Mouse (Mus musculus): Measurements from ENCODE around the gene Washc4. TPM values are rescaled to one million over a fixed set of nuclear protein-coding genes. Genes with fewer than 3 reads are reported as not detected.

Washc4 gene
- 14.0 and 15.9 TPM in 2 replicates for polyA plus RNA-seq (2012; rRNA removed)

GRCm38 (mm10) chr10:83543439-83544102 is at the start of gene Washc4:
TSS of gene Washc4 (plus strand) at chr10:83543752.

DNA sequence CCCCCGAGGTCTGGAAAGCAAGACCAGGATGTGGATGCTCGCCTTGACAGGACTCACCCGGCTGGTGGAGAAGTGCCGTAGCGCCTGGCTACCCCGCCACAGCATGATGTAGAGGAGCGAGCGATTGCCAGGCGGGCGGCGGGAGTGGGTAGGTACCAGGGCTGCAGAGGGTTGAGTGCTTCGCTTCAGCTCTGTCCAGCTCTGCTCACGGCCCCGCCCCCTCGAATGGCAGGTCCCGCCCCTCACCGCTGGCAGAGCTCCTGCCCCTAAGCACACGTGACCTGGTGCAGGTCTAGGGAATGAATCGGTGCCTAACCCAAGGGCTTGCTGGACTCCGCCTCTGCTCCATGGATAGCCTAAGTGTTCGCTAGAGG is 9.7 kb upstream of the Washc4 start, which contains the start of gene Aldh1l2:
Gene Aldh1l2, minus strand, starts transcription at position 231 of the 374 bp plus-strand sequence.

Other genes starting within 250 kb of the Washc4 start
- 10.7 and 11.8 TPM in 2 replicates for gene Slc41a2, start 205.9 kb upstream of the Washc4 start, polyA plus RNA-seq (2012; rRNA removed)
- 1.2 and 1.3 TPM in 2 replicates for gene D10Wsu102e, start 183.5 kb upstream of the Washc4 start, polyA plus RNA-seq (2012; rRNA removed)
- gene Aldh1l2, start 9.6 kb upstream of the Washc4 start, polyA plus RNA-seq (2012; rRNA removed): 26.5 and 29.4 TPM in 2 replicates
- 27.7 and 30.1 TPM in 2 replicates for gene Appl2, start 105.0 kb downstream of the Washc4 start, polyA plus RNA-seq (2012; rRNA removed)
- gene 1500009L16Rik, start 179.1 kb downstream of the Washc4 start, polyA plus RNA-seq (2012; rRNA removed): 61.9 and 66.1 TPM in 2 replicates

All from central nervous system, embryonic 18 days (tissue).